Mouse (Mus musculus) stomach, embryonic 15.5 days (tissue): ENCODE data around the gene Gngt2. TPM values are rescaled to one million over a fixed set of nuclear protein-coding genes. Genes with fewer than 3 reads are reported as not detected.

ENCODE experiments used
- ATAC-seq: fragments of 200-750 bp; cut with Nextera tagmentation; 2 replicates; pipeline ENCODE4 v1.8.0; 2017; ENCODE audit warnings: low read depth, moderate number of reproducible peaks, moderate TSS enrichment; ENCODE audit not compliant: insufficient read depth, low FRiP score
- H3K27ac ChIP-seq: fragments of 300-500 bp; sonication (generic); 2 replicates; pipeline ENCODE4 v1.5.1; 2015; ENCODE audit warnings: mild to moderate bottlenecking, inconsistent platforms
- H3K27me3 ChIP-seq: fragments of 300-500 bp; sonication (generic); replicated peaks from 2 replicates; pipeline ENCODE4 v1.6.1; 2015; ENCODE audit warnings: inconsistent platforms
- H3K36me3 ChIP-seq: fragments of 300-500 bp; sonication (generic); 2 replicates; pipeline ENCODE4 v1.6.1; 2015; ENCODE audit warnings: inconsistent platforms
- H3K4me1 ChIP-seq: fragments of 300-500 bp; sonication (generic); 2 replicates; pipeline ENCODE4 v1.6.1; 2015; ENCODE audit warnings: inconsistent platforms
- H3K4me2 ChIP-seq: fragments of 300-500 bp; sonication (generic); 2 replicates; pipeline ENCODE4 v1.6.1; 2015; ENCODE audit warnings: mild to moderate bottlenecking, inconsistent platforms
- H3K4me3 ChIP-seq: fragments of 300-500 bp; sonication (generic); replicated peaks from 2 replicates; pipeline ENCODE4 v1.5.1; 2015; ENCODE audit warnings: inconsistent platforms
- H3K9ac ChIP-seq: fragments of 300-500 bp; sonication (generic); 2 replicates; pipeline ENCODE4 v1.6.1; 2015; ENCODE audit warnings: inconsistent platforms
- H3K9me3 ChIP-seq: fragments of 300-500 bp; sonication (generic); 2 replicates; pipeline ENCODE4 v1.6.1; 2016; ENCODE audit warnings: inconsistent platforms
- WGBS: fragments of 180-500 bp; shearing (Covaris S2); methylation state at CpG from one replicate; pipeline ENCODE4 v1.1.7; 2015; 5-methylcytosine and 5-hydroxymethylcytosine counted together
- polyA plus RNA-seq: library from polyadenylated mRNA; unstranded; fragments of >200 nt; fragmentation: Nextera tagmentation; extraction: Ambion mirVana; gene quantifications from 2 replicates; pipeline ENCODE4 v1.2.1, GENCODE M21; 2015

Gene Gngt2
- 16.9 and 17.1 TPM in 2 replicates for polyA plus RNA-seq

DNA sequence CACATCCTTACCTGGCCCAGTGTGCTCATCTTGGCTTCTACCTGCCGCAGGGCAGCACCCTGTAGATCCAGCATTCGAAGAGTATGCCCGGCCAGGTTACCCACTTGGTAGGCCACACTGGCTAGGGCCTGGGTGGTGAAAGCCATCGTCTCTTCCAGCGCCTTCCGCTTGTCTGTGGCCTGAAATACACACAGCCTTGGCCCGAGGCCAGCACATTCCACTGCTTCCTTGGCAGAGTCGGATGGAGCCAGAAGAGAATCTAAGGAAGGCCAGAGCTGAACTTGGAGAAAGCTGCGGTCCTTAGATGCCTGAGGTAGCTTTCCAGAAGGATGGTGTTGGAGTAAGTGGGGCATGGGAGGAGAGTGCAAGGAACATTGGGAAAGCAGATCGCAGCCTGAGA is at the start of gene Gngt2:
Gene Gngt2, plus strand, starts transcription at position 158 of the 400 bp plus-strand sequence.
- Histone ChIP-seq H3K4me2 (0 out of 2 replicates have a peak within 1 kb of the TSS, but pooled peaks have one; percentile 9), H3K9ac (no peak within 1 kb of the TSS), H3K36me3 (no peaks in the 10 kb centered on the region), H3K9me3 (no peaks in the 10 kb centered on the region), H3K4me1 (peaks cover 34% of the 10 kb centered on the region), H3K27me3 (peaks cover 31% of the 10 kb centered on the region), H3K4me3 (no peak within 1 kb of the TSS), H3K27ac (no peak within 1 kb of the TSS; the same call in 1 of the 2 replicates)
- ATAC-seq, result no peak
- 44% methylated on average over 10 of the region's 10 CpGs for WGBS

DNA sequence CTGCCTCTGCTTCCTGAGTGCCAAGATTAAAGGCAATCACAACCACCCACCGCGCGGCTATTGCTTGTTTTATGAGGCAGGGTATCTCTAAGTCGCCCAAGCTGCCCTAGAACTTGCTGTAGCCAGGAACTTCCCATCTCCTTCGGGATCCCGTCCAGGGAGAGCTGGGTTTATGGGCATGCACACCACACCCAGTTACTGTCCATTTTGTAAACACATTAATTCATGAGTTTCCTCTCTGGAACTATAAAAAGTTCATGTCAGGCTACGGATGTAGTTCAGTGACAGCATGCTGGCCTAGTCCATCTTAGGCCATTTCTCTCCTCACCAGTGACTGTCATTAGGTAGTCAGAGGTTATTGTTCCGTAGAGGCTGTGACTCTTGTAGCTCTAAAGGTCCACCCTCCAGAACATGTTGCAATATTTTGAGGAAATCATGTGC is 47.5 kb upstream of the Gngt2 start:
- Histone ChIP-seq H3K27me3 (no peaks in the 10 kb centered on the region), H3K4me3 (no peak overlapping the region), H3K9ac (no peak overlapping the region), H3K4me1 (no peaks in the 10 kb centered on the region), H3K9me3 (no peaks in the 10 kb centered on the region), H3K27ac (no peak overlapping the region), H3K36me3 (no peaks in the 10 kb centered on the region), H3K4me2 (no peak overlapping the region)
- 78% methylated on average over 8 of the region's 8 CpGs for WGBS
- ATAC-seq, result no peak

DNA sequence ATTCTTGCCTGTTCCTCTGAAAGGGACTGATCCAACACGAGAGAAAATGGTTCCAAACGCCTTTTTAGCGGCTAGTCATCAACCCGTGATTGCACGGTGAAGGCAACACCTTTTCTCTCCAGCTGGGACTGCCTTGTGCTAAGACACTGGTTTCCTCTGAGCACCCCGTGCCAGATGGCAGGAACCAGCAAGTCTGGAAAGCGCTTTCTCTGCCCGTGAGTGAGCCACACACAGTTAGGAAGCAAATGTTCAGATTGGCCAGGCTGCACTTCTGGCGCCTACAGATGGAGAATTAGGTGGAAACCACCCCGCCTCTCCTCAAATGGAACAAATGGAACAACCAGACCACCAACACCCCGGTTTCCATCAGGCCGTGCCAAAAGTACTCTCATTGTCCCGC is 45.2 kb upstream of the Gngt2 start:
- ATAC-seq, result no peak
- Histone ChIP-seq H3K9ac (no peak overlapping the region), H3K4me1 (peaks cover 5% of the 10 kb centered on the region), H3K36me3 (no peaks in the 10 kb centered on the region), H3K27me3 (0 out of 2 replicates have a peak, but pooled peaks cover 7% of the 10 kb centered on the region), H3K4me2 (no peak overlapping the region), H3K9me3 (no peaks in the 10 kb centered on the region), H3K4me3 (no peak overlapping the region), H3K27ac (no peak overlapping the region)
- WGBS, result 81% methylated on average over 13 of the region's 13 CpGs

DNA sequence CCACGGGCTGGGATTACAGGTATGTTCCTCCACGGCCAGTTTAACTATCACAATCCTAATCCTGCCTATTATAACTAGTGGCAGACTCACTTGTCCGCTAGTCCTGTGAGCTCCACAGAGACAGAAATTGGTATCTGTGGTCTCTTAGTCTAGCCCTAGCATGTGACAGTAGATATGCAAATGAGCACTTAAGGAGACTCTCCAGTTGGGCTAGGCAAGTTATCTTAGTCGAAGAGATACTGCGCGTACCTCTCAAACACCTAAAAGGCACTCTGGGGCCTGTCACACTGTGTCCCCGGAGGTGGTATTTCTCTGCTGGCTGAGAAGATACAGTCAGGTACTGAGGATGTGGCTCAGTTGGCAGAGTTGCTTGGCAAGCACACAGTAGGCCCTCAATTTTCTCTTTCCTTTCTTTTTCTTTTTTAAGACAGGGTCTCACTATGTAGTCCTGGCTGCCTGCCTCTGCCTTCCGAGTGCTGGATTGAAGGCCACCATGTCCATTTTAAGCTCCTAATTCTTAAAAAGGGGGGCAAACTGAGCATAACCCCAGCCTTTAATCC is 44.0 kb upstream of the Gngt2 start:
- Histone ChIP-seq H3K4me3 (no peak overlapping the region), H3K27me3 (peaks cover 15% of the 10 kb centered on the region; the same call in 1 of the 2 replicates), H3K4me1 (peaks cover 8% of the 10 kb centered on the region), H3K9ac (no peak overlapping the region), H3K4me2 (no peak overlapping the region), H3K9me3 (no peaks in the 10 kb centered on the region), H3K36me3 (no peaks in the 10 kb centered on the region), H3K27ac (no peak overlapping the region)
- WGBS, result 90% methylated on average over 8 of the region's 8 CpGs
- ATAC-seq, result peak; percentile 76; the same call in 1 of the 2 replicates

DNA sequence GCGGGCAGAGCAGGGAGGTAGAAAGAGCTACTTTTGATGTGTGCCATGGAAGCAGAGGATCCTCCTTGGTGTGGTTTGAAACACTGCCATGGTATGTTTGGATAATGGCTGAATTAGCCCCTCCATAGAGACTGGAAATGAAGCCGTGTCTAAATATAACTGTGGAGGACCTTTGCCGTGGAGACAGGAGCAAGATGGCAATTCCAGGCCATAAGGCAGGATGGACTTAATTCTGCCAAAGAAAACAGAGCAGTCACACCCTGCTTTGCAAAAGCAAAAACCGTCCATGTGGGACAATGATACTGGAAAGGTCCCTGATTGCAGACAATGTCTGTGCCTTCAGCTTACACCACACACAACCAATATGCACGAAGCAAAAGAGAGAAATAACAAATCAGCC is 42.8 kb upstream of the Gngt2 start:
- H3K9me3 ChIP-seq, result no peaks in the 10 kb centered on the region
- H3K4me2 ChIP-seq, result no peak overlapping the region
- no peak overlapping the region for H3K4me3 ChIP-seq
- H3K27ac ChIP-seq, result no peak overlapping the region
- H3K36me3 ChIP-seq, result no peaks in the 10 kb centered on the region
- H3K9ac ChIP-seq, result no peak overlapping the region
- no peak for ATAC-seq
- peaks cover 8% of the 10 kb centered on the region for H3K4me1 ChIP-seq
- WGBS, result 63% methylated on average over 5 of the region's 5 CpGs
- H3K27me3 ChIP-seq, result peaks cover 15% of the 10 kb centered on the region; the same call in 1 of the 2 replicates

DNA sequence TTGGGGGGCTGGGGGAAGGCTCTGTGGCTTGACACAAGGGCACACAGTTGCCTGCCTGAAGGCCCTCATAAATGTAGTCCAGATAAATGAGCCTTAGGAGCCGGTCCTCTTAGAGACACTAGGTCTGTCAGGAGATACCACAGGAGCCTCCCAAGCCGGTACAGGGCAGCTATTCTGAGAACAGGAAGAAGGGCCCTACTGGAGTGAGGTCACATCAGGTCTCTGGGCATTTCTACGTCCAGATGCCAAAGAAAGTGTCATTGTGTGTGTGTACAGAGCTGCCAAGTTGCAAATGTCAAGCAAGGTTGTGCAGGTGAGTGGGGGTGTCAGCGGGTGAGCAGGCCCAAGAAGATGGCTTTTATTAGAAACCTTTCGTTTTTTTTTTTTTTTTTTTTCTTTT is 41.4 kb upstream of the Gngt2 start:
- Histone ChIP-seq H3K4me1 (peaks cover 8% of the 10 kb centered on the region), H3K36me3 (no peaks in the 10 kb centered on the region), H3K27me3 (peaks cover 15% of the 10 kb centered on the region; the same call in 1 of the 2 replicates), H3K9me3 (no peaks in the 10 kb centered on the region), H3K9ac (no peak overlapping the region), H3K27ac (no peak overlapping the region), H3K4me2 (no peak overlapping the region), H3K4me3 (no peak overlapping the region)
- WGBS, result 72% methylated on average over 5 of the region's 5 CpGs
- ATAC-seq, result no peak

DNA sequence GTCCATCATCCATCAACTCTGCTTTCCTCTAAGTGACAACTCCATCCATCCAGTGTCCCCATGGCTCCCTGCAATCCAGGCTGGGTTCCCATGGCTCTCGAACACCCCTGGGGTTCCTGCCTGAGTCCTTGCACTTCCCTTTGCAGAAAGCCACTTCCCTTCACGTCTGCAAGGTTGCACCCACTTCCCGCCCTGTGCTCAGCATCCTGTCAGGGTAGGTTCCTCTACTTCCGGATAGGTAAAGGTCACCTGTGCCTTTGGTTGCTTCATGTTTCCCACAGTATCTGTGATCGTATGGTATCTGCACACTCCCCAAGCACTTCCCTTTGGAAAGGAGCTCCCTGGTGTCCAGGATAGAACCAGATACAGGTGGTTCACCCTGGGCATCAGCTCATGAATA is 32.0 kb upstream of the Gngt2 start:
- Histone ChIP-seq H3K36me3 (no peaks in the 10 kb centered on the region), H3K9me3 (no peaks in the 10 kb centered on the region), H3K9ac (no peak overlapping the region), H3K27me3 (no peaks in the 10 kb centered on the region), H3K4me3 (no peak overlapping the region), H3K4me1 (0 out of 2 replicates have a peak, but pooled peaks cover 5% of the 10 kb centered on the region), H3K27ac (no peak overlapping the region), H3K4me2 (no peak overlapping the region)
- 65% methylated on average over 5 of the region's 5 CpGs for WGBS
- no peak for ATAC-seq

DNA sequence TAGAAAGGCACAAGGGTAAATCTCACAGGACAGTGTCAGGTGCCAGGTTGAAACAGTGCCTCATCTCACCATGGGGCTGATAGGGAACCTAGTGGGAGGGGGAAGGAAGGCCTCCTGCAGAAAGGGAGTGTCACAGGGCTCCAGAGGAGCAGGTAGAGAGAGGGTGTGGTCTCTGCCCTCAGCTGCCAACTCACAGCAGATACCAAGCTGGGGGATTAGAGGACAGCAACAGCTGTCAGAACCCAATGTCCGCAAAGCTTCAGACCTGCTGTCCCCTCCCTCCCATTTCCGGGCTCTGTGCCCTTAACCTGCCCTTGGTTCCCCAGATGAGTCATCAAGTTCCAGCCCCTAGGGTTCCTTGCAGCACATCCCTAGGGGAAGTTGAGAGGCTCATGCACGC is 31.5 kb upstream of the Gngt2 start:
- Histone ChIP-seq H3K4me1 (0 out of 2 replicates have a peak, but pooled peaks cover 5% of the 10 kb centered on the region), H3K4me2 (no peak overlapping the region), H3K27me3 (no peaks in the 10 kb centered on the region), H3K9ac (no peak overlapping the region), H3K27ac (no peak overlapping the region), H3K4me3 (no peak overlapping the region), H3K36me3 (no peaks in the 10 kb centered on the region), H3K9me3 (no peaks in the 10 kb centered on the region)
- peak; percentile 79 for ATAC-seq
- WGBS, result 29% methylated on average over 3 of the region's 3 CpGs

DNA sequence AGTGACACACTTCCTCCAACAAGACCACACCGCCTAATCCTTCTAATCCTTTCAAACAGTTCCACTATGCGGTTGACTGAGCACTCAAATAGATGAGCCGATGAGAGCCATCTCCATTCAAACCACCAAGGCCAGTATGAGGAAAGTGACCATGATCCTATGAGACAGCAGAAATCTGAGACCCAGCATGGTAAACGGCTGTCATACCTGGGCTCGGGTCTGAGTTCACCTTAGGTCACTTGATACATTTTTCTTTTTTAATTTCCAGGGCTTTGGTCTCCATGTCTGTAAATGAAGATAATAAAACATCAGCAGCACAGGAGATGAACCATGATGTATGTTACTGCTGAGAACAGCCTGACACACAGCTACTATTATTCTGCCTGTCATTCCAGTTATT is 29.1 kb upstream of the Gngt2 start:
- Histone ChIP-seq H3K9ac (no peak overlapping the region), H3K27ac (no peak overlapping the region), H3K4me3 (no peak overlapping the region), H3K4me2 (no peak overlapping the region), H3K4me1 (0 out of 2 replicates have a peak, but pooled peaks cover 5% of the 10 kb centered on the region), H3K36me3 (no peaks in the 10 kb centered on the region), H3K27me3 (no peaks in the 10 kb centered on the region), H3K9me3 (no peaks in the 10 kb centered on the region)
- ATAC-seq, result no peak
- WGBS, result 93% methylated on average over 5 of the region's 5 CpGs

DNA sequence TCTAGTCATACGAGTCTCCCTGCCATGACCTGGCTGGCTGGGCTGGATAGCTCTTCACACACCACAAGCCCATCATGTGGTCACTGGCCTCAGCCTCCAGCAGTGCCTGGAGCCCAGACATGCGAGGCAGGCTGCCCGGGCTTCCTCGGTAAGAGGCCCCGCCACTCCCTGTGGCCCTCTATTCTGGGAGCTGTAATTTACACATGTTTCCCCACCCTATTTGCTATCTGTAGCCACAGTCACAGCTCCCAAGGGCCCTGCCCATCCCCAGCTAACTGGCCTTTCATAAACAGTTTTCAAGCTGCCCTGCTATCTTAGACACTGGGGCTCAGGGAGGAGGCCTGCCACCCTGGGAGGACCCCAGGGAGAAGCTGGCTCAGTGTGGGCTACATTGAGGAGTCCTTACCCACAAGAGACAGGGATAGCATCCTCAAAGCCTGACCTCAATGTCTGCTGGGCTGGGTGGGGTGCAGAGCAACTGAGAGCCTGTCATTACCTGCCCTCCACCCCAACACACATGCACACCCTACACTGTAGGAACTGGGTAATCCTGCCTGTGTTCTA is 28.5 kb upstream of the Gngt2 start:
- peak; percentile 92 for ATAC-seq
- H3K27me3 ChIP-seq, result no peaks in the 10 kb centered on the region
- 50% methylated on average over 5 of the region's 5 CpGs for WGBS
- H3K9me3 ChIP-seq, result no peaks in the 10 kb centered on the region
- H3K4me3 ChIP-seq, result no peak overlapping the region
- no peak overlapping the region for H3K9ac ChIP-seq
- 0 out of 2 replicates have a peak, but pooled peaks cover 5% of the 10 kb centered on the region for H3K4me1 ChIP-seq
- H3K27ac ChIP-seq, result peak overlapping the region; percentile 48; the same call in 1 of the 2 replicates
- no peaks in the 10 kb centered on the region for H3K36me3 ChIP-seq
- no peak overlapping the region for H3K4me2 ChIP-seq

DNA sequence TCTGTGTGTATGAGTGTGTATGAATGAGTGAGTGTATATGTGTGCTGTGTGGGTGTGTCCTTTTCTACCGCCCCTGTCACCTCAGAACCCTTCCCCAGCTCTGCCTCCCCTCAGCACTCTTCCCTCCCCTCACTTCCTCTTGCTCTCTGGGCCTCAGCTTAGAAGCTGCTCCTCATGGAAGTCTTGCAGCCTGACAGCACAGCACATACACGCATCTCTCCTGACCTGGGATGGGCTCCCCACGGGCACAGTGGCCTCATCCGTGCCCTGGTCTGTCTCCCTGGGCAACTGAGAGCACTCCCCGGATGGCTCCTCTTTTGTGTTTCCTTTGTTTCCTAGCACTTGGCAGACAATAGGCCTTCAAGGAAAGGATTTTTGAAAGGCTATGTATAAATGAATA is 27.4 kb upstream of the Gngt2 start:
- H3K36me3 ChIP-seq, result no peaks in the 10 kb centered on the region
- H3K9ac ChIP-seq, result no peak overlapping the region
- no peaks in the 10 kb centered on the region for H3K27me3 ChIP-seq
- no peak overlapping the region for H3K4me2 ChIP-seq
- no peak for ATAC-seq
- H3K4me3 ChIP-seq, result no peak overlapping the region
- H3K27ac ChIP-seq, result no peak overlapping the region
- H3K9me3 ChIP-seq, result no peaks in the 10 kb centered on the region
- 0 out of 2 replicates have a peak, but pooled peaks cover 5% of the 10 kb centered on the region for H3K4me1 ChIP-seq
- 56% methylated on average over 5 of the region's 5 CpGs for WGBS

DNA sequence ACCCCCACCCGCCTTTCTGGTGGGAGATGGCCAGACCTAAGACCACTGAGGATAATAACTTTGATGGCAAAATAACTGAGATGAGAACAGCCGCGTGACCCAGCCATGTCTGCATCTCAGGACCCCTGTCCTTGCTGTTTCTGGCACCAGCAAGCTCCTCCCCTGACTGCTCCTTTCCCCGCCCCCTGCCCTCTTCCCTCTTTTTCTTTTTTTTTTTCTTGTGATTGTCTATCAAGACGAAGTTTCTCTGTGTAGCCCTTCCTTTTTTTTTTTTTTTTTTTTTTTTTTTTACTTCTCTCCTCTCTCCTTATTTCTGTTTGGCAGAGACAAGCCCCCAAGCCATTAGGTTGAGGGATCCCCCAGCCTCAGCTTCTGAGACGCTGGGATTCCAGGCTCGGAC is 26.2 kb upstream of the Gngt2 start:
- Histone ChIP-seq H3K36me3 (no peaks in the 10 kb centered on the region), H3K9ac (no peak overlapping the region), H3K27ac (no peak overlapping the region), H3K4me2 (no peak overlapping the region), H3K4me1 (no peaks in the 10 kb centered on the region), H3K9me3 (no peaks in the 10 kb centered on the region), H3K27me3 (no peaks in the 10 kb centered on the region), H3K4me3 (no peak overlapping the region)
- 64% methylated on average over 7 of the region's 7 CpGs for WGBS
- no peak for ATAC-seq
